ENCODE assay signal across 8 mouse cellular contexts in genomic region chr16:42340021-42340768, GRCm38 (mm10). TPM values are rescaled to one million over a fixed set of nuclear protein-coding genes. Genes with fewer than 3 reads are reported as not detected.
A peak's percentile ranks its signal among the peaks of the same experiment; 100 is the strongest.
DNase-seq lines count a peak whose midpoint lies in the region; ATAC-seq lines count a peak whose summit lies in the region.

Gap43 (minus strand) TSS chr16:42340651.

- DNase-seq in cerebellum, adult 9-10 months, result peak; percentile 54
- no peak for DNase-seq in cerebellum, adult 11-12 months
- DNase-seq in right cerebral cortex, postnatal 14 days, result peak; percentile 16
- no peak for DNase-seq in right cerebral cortex, postnatal 36 days (ENCODE audit: low spot score in 2 of 2)
- peak in 1 of 2 experiments; percentile 23 for DNase-seq in left cerebral cortex, postnatal 14 days (ENCODE audit: low spot score in 2 of 2)
- no peak for DNase-seq in adrenal gland, adult 8-10 months
- no peak for DNase-seq in urinary bladder, adult 18-20 months (ENCODE audit: low spot score in 2 of 2)

- no peaks in the 10 kb centered on the region for H3K36me3 ChIP-seq in neural tube, embryonic 12.5 days

- no peaks in the 10 kb centered on the region for H3K9me3 ChIP-seq in neural tube, embryonic 12.5 days

- H3K9ac ChIP-seq in neural tube, embryonic 12.5 days, result peak within 1 kb of the TSS; percentile 54

- peak within 1 kb of the TSS; percentile 50 for H3K27ac ChIP-seq in neural tube, embryonic 12.5 days

- peaks cover 12% of the 10 kb centered on the region; the same call in 1 of the 2 replicates for H3K4me1 ChIP-seq in neural tube, embryonic 12.5 days

- intact Hi-C loops in left cerebral cortex, postnatal 14 days (cut with DNase I), result no loop called here

- peak; percentile 87 for ATAC-seq in neural tube, embryonic 12.5 days (ENCODE audit: low FRiP score, low read depth)

- under 1% methylated on average over 18 of the region's 18 CpGs for WGBS in neural tube, embryonic 12.5 days

- H3K27me3 ChIP-seq in neural tube, embryonic 12.5 days (replicated peaks), result no peaks in the 10 kb centered on the region

- H3K4me2 ChIP-seq in neural tube, embryonic 12.5 days (replicated peaks), result peak within 1 kb of the TSS; percentile 73

- peak within 1 kb of the TSS; percentile 43 for H3K4me3 ChIP-seq in neural tube, embryonic 12.5 days

RNA-seq across cellular contexts. Expression of gene Gap43, which starts in this region (rescaled TPM):
- 100 to 1,000 TPM; 520 to 569 TPM for total RNA-seq in left cerebral cortex, postnatal 14 days (2021)
- 485 and 540 TPM in 2 replicates for polyA plus RNA-seq in neural tube, embryonic 12.5 days (2016; fragmentation: Nextera tagmentation; extraction: Ambion mirVana)
- total RNA-seq in adrenal gland, adult 8-10 months (2022), result under 1 TPM; 0.31 to 0.74 (median 0.73) TPM

Comparison
In these comparisons a context has a peak if more than half of its experiments do, and no peak if none do; other contexts are left out.
1. RNA of gene Gap43 (total RNA-seq): 520 to 569 TPM in left cerebral cortex, postnatal 14 days; 0.31 to 0.74 TPM in adrenal gland, adult 8-10 months; every median in the first group is over 100 times any median in the second.
2. DNase-seq: peak in cerebellum, adult 9-10 months (single experiment) and right cerebral cortex, postnatal 14 days (single experiment); none in cerebellum, adult 11-12 months (single experiment), right cerebral cortex, postnatal 36 days (0 of 2), adrenal gland, adult 8-10 months (single experiment) and urinary bladder, adult 18-20 months (0 of 2).